Mouse (Mus musculus) right cerebral cortex, adult 2 months (tissue): ENCODE measurements around the gene Pip4p1.
"Not testable (repeated sequence)": the region's sequence is repeated elsewhere in the genome, so short reads cannot be mapped to it uniquely, and the experiment has no call there.

Experiments
- DNase-seq, 2 experiments: peaks; one replicate each; pipeline ENCODE4 v3.0.0; 2021 to 2022; ENCODE audit warnings: low spot score in 2 of 2

The Pip4p1 gene

GRCm38 (mm10) chr14:50930754-50931492, at the start of gene Pip4p1, which contains the start of gene Pnp:
Pip4p1 (minus strand) TSS chr14:50930856.
Pnp (plus strand) TSS chr14:50931082.
- peak; percentile 99 for DNase-seq

- no peak for DNase-seq
Measured at GRCm38 (mm10) chr14:50979631-50980030, 49.0 kb upstream of the Pip4p1 start.

- not testable (repeated sequence) for DNase-seq
Measured at GRCm38 (mm10) chr14:50978451-50978850, 47.8 kb upstream of the Pip4p1 start.

- peak in 1 of 2 experiments; percentile 23 for DNase-seq
Measured at GRCm38 (mm10) chr14:50976674-50977073, 46.0 kb upstream of the Pip4p1 start.

- DNase-seq = no peak
Measured at GRCm38 (mm10) chr14:50975001-50975400, 44.3 kb upstream of the Pip4p1 start.

GRCm38 (mm10) chr14:50973700-50974099, 43.0 kb upstream of the Pip4p1 start:
- DNase-seq = no peak

GRCm38 (mm10) chr14:50973054-50973453, 42.4 kb upstream of the Pip4p1 start:
- DNase-seq = not testable (repeated sequence)

GRCm38 (mm10) chr14:50970822-50971221, 40.2 kb upstream of the Pip4p1 start:
- DNase-seq = no peak

GRCm38 (mm10) chr14:50969558-50970544, 39.2 kb upstream of the Pip4p1 start:
- peak in 1 of 2 experiments; percentile 29 for DNase-seq

GRCm38 (mm10) chr14:50969041-50969440, 38.4 kb upstream of the Pip4p1 start:
- DNase-seq = no peak

GRCm38 (mm10) chr14:50968216-50968980, 37.7 kb upstream of the Pip4p1 start:
- no peak for DNase-seq

GRCm38 (mm10) chr14:50958289-50958995, 27.8 kb upstream of the Pip4p1 start:
- DNase-seq = not testable (repeated sequence)

GRCm38 (mm10) chr14:50957146-50957545, 26.5 kb upstream of the Pip4p1 start:
- not testable (repeated sequence) for DNase-seq

GRCm38 (mm10) chr14:50956724-50957123, 26.1 kb upstream of the Pip4p1 start:
- not testable (repeated sequence) for DNase-seq

- DNase-seq = peak; percentile 35 to 53
Measured at GRCm38 (mm10) chr14:50955942-50956508, 25.4 kb upstream of the Pip4p1 start, which contains the start of gene Pnp2. Pnp2 (plus strand) TSS chr14:50955992.

- no peak for DNase-seq
Measured at GRCm38 (mm10) chr14:50955487-50955886, 24.8 kb upstream of the Pip4p1 start.

- DNase-seq = not testable (repeated sequence)
Measured at GRCm38 (mm10) chr14:50945526-50945925, 14.9 kb upstream of the Pip4p1 start.

GRCm38 (mm10) chr14:50945081-50945480, 14.4 kb upstream of the Pip4p1 start:
- not testable (repeated sequence) for DNase-seq

GRCm38 (mm10) chr14:50944668-50945033, 14.0 kb upstream of the Pip4p1 start:
- DNase-seq = not testable (repeated sequence)

GRCm38 (mm10) chr14:50943932-50944667, 13.4 kb upstream of the Pip4p1 start, which contains the start of gene Gm49342:
Gm49342 (plus strand) TSS chr14:50944517.
- peak; percentile 83 to 93 for DNase-seq
